Mouse (Mus musculus) CH12F3 (cell line): Measurements from ENCODE around the gene Fgf2.

Experiments
- in situ Hi-C: fragments of 300-500 bp; cut with MboI; formaldehyde crosslinking; loops from 2 replicates; pipeline ENCODE4 v1.14.3; 2020; ENCODE audit warnings: low sequenced_read_pairs

Gene Fgf2

DNA sequence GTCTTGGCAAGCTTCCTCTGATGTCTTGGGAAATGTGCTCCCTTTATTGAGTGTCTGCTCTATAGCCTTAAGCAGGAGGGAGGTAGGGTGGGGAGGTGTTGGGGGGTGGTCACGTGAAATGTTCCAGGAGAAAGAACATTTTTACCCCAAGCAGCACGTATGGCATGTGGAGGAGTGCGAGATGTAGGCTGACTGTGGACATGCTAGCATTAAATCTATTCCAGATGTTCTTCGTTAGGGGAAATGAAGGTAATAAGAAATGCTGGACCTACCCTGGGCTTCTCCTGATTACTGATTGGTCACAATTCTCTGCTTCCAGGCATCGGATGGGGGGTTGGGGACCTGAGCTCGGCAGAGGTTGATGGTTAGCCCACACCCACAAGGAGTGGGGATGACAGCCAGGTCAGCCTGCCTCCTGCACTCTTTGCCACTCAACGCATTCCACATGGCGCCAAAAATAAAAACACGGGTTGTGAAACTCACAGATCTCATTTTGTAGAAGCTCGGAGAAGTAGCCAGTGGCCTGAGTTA is 5.9 kb downstream of the Fgf2 start:
- in situ Hi-C loops, result no loop called here

- in situ Hi-C loops, result no loop called here
Observed at GRCm38 (mm10) chr3:37354737-37355136, 6.6 kb downstream of the Fgf2 start.

DNA sequence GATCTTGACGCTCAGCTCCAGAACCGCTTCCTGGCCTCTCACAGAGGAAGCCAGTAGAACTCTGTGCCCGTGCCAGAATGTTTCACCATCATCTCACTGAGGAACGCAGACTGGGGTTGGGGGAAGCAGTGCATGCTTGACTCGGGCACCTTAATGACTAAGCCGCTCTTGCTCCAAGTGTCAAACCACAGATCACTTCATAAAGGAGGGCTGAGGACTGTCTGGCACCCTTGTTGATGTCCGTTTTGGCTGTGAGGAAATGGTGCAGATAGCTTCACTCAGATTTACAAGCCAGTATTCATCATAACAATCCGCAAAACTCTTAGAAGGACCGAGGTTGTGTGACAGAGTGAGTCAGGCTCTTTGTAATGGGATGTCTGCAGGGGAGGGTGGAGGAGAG is 12.6 kb downstream of the Fgf2 start:
- in situ Hi-C loops, result no loop called here

DNA sequence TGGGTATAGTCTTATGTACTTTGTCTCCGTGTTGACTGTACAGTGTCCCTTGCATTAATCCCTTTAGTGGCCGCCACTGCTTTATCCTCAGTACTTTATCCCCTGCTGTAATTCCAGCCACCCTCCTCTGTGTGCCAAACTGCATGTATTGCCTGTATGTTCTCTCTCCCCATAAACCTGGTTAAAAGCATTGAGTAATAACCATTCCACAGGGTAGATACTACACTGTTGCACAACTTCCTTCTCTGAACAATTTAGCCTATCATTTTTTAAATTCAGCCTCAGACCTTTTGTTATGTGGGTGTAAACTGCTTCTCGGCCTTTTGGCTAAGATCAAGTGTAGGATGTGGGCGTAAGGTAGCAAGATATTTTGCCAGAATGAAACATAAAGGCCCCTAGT is 17.0 kb downstream of the Fgf2 start:
- in situ Hi-C loops, result no loop called here

GRCm38 (mm10) chr3:37365976-37366375 is 17.8 kb downstream of the Fgf2 start:
- in situ Hi-C loops, result no loop called here

GRCm38 (mm10) chr3:37366381-37367053 is 18.4 kb downstream of the Fgf2 start:
- in situ Hi-C loops, result no loop called here

DNA sequence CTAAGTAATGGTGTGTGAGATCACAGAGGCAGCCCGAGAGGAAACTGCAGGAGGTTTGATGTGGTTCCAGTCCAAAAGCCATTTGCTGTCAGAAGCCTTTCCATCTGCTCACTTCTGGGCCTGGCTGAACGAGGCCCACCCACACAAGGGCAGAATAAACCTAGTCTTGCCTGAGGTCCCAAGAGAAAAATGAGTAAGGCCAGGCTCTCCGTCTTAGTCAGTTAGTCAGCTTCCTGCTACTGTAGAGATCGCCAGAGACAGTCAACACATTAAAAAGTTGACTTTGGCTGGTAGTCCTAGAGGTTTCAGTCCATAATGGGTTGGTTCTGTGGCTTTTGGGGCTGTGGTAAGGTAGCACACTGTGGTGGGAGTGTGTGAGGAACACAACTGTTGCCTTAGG is 22.3 kb downstream of the Fgf2 start:
- in situ Hi-C loops, result no loop called here

GRCm38 (mm10) chr3:37373712-37374111 is 25.6 kb downstream of the Fgf2 start:
- in situ Hi-C loops, result no loop called here

DNA sequence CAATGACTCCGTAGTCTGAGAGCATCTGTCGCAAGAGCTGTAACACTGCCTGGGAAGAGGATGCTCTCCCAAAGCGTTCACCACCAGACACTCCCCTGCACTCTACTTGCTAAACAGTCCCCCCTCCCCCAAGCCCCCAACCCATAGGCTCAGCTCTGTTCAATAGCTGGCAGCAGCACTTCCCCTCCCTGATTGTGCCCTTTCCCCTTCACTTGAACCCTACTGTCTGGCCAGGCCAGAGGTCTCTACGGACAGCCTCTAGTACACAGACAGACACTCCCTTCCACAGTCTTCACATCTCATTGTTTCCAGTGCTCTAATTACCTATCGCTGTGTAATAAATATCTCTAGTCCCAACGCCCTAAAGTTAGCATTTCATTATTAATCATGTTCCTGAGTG is 29.8 kb downstream of the Fgf2 start:
- in situ Hi-C loops, result no loop called here

DNA sequence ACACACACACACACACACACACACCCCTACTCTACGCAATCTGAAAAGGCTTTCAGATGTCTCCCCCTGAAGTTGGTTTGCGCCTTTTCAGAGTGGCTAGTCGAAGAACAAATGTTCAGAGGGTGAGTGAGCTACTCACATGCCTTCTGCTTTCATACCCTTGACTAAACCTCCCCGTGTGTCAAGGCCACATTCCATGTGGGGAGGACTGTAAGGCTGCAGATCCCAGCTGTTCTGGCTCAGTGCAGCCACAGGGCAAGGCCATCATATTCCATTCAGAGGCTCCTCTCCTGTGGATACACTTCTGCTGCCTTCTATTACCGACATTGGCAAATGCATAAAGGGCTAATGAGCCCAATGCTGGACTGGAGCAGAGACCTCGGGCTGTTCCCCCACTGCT is 30.3 kb downstream of the Fgf2 start:
- in situ Hi-C loops, result no loop called here

- in situ Hi-C loops, result no loop called here
Observed at GRCm38 (mm10) chr3:37379201-37379600, 31.1 kb downstream of the Fgf2 start.

GRCm38 (mm10) chr3:37379930-37380881 is 32.1 kb downstream of the Fgf2 start:
- in situ Hi-C loops, result no loop called here

GRCm38 (mm10) chr3:37381457-37381856 is 33.3 kb downstream of the Fgf2 start:
- in situ Hi-C loops, result no loop called here

DNA sequence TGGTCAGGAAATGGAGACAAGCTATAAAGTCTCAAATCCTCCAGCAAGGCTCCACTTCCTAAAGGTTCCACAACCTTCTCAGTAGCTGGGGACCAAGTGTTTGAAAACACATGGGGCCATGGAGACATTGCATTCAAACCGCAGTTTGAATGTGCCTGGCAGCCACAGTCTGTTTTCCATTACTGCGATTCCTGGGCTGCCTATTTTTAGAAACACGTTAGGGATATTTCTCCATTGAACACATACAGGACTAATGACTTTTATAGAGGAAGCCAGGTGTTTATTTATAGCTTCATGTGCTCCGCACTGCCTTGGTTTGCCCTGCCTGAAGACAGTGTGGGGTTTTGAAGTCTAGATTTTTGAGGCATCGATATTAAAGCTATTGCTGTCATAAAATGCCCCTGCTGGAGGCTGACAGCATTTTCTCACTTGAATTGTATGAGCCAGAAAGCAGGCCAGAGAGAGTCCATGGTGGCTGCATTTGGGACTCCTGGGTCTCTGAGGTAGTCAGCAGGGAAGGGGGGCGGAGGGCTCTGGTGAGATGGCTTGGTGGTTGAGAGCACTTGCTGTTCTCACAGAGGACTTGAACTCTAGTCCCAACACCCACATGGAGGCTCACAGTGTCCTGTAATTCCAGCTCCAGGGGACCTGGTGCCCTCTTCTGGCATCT is 35.1 kb downstream of the Fgf2 start:
- in situ Hi-C loops, result no loop called here

DNA sequence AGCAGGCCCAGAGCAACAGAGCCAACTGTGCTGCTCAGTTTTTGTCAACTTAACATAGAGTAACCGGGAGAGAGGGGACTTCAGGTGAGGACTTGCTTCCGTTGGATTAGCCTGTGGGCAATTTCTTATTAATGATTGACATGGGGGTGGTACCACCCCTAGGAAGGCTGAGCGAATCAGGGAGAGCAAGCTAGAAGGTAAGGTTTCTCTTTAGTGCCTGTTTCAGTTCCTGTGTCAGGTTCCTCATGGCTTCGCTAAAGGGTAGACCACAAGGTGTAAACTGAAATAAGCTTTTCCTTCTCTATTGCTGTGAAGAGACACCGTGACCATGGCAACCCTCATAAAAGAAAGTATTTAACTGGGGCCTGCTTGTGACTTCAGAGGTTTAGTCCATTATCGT is 39.2 kb downstream of the Fgf2 start:
- in situ Hi-C loops, result no loop called here

DNA sequence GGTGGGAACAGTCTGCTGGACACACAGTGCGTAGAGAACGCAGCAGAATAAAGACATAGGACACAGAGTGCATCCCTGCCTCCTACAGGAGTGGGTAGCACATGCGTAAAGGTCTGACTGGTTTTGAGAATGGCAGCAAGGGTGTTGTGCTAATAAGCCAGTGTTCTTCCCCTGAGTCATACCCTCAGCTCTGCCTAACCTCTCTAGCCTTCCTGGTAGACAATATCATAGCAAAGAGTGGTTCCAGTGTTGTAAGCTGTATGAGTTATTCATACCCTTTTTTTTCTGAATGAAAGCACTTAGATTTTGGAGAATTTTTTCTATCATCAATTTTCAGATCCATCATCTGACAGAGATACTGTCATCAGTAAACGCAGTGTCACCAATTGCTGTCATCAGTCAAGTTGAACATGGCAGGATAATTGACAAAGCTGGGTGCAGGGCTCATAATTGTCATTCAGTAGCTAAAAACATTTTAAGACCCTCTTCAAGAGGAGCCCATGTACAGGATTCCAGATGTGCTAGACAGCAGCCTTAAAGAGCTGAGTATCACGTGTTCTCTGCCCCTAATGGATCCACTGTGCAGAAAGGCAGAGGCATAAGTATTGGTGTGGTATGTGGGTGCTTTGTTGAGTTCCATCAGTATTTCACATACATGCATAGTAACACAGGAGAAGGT is 48.9 kb downstream of the Fgf2 start:
- in situ Hi-C loops, result no loop called here

GRCm38 (mm10) chr3:37397646-37398045 is 49.5 kb downstream of the Fgf2 start:
- in situ Hi-C loops, result no loop called here

- in situ Hi-C loops, result no loop called here
Observed at GRCm38 (mm10) chr3:37398661-37399395, 50.7 kb downstream of the Fgf2 start.

- in situ Hi-C loops, result no loop called here
Observed at GRCm38 (mm10) chr3:37401729-37402610, 53.8 kb downstream of the Fgf2 start.
